Mouse (Mus musculus) testis, adult 2 months (tissue): ENCODE measurements around the gene Nprl3.

Experiments used
- CTCF ChIP-seq: fragments of 200-500 bp; IDR thresholded peaks from 2 replicates; pipeline ENCODE4 v1.5.1; 2012; ENCODE audit warnings: low read depth, mild to moderate bottlenecking, inconsistent platforms, low read length, moderate library complexity; ENCODE audit not compliant: control insufficient read depth, insufficient read depth, insufficient replicate concordance
- POLR2A ChIP-seq: fragments of 200-500 bp; IDR thresholded peaks from 2 replicates; pipeline ENCODE4 v1.6.1; 2012; ENCODE audit warnings: low read depth, mild to moderate bottlenecking, inconsistent platforms, low read length, moderate library complexity; ENCODE audit not compliant: control insufficient read depth

GRCm38 (mm10) chr11:32184469-32184868 is 83.0 kb downstream of the Nprl3 start:
- TF ChIP-seq POLR2A (no peak), CTCF (no peak)
